In genomic region chr13:23491990-23492389, GRCm38 (mm10) we compare ENCODE assay signal across 9 mouse cellular contexts. TPM values are rescaled to one million over a fixed set of nuclear protein-coding genes. Genes with fewer than 3 reads are reported as not detected.
DNase-seq lines count a peak whose midpoint lies in the region; ATAC-seq and TF ChIP-seq lines count a peak whose summit lies in the region.
"Had no signal": no experiment of that assay in that cellular context is flagged by ENCODE, and none has a peak within 500 bp of the region (broad histone marks: within the 10 kb centered on the region; RNA-seq: fewer than 3 reads in every experiment).

No protein-coding gene starts in this region.

- H3K4me3 ChIP-seq in kidney, embryonic 16.5 days (ENCODE audit: low read length) = peak overlapping the region; percentile 44
- H3K4me3 ChIP-seq in embryonic facial prominence, embryonic 13.5 days = peak overlapping the region; percentile 30
- peak overlapping the region; percentile 20; the same call in 1 of the 2 replicates for H3K4me3 ChIP-seq in intestine, postnatal 0 days (ENCODE audit: low read depth, low read length)
- peak overlapping the region; percentile 24 for H3K4me3 ChIP-seq in neural tube, embryonic 13.5 days

- H3K36me3 ChIP-seq in kidney, embryonic 16.5 days (ENCODE audit: insufficient read depth, low read length) = no peaks in the 10 kb centered on the region
- no peaks in the 10 kb centered on the region for H3K36me3 ChIP-seq in embryonic facial prominence, embryonic 13.5 days
- no peaks in the 10 kb centered on the region for H3K36me3 ChIP-seq in intestine, postnatal 0 days (ENCODE audit: control insufficient read depth, insufficient read depth)
- no peaks in the 10 kb centered on the region for H3K36me3 ChIP-seq in neural tube, embryonic 13.5 days

- no peak for ATAC-seq in kidney, embryonic 16.5 days (ENCODE audit: low FRiP score, low TSS enrichment)
- ATAC-seq in embryonic facial prominence, embryonic 13.5 days (ENCODE audit: insufficient number of reproducible peaks, insufficient read depth, low FRiP score, low TSS enrichment, low read depth) = no peak
- no peak for ATAC-seq in intestine, postnatal 0 days
- ATAC-seq in neural tube, embryonic 13.5 days (ENCODE audit: low read depth) = no peak

- no peaks in the 10 kb centered on the region; the same call in 1 of the 2 replicates for H3K27me3 ChIP-seq in kidney, embryonic 16.5 days (ENCODE audit: insufficient read depth, low read length)
- H3K27me3 ChIP-seq in embryonic facial prominence, embryonic 13.5 days = no peaks in the 10 kb centered on the region
- H3K27me3 ChIP-seq in intestine, postnatal 0 days (replicated peaks; ENCODE audit: control insufficient read depth, insufficient read depth, low read length) = no peaks in the 10 kb centered on the region
- peaks cover 8% of the 10 kb centered on the region; the same call in 1 of the 2 replicates for H3K27me3 ChIP-seq in neural tube, embryonic 13.5 days

- DNase-seq in kidney, adult 8-10 months = no peak
- no peak for DNase-seq in thymus, adult 18-20 months
- no peak for DNase-seq in urinary bladder, postnatal 25 days (ENCODE audit: low spot score)
- no peak for DNase-seq in kidney, adult 11 months

- H3K9me3 ChIP-seq in kidney, embryonic 16.5 days (ENCODE audit: low read length) = no peaks in the 10 kb centered on the region
- no peaks in the 10 kb centered on the region for H3K9me3 ChIP-seq in embryonic facial prominence, embryonic 13.5 days
- no peaks in the 10 kb centered on the region for H3K9me3 ChIP-seq in intestine, postnatal 0 days (ENCODE audit: control insufficient read depth)
- H3K9me3 ChIP-seq in neural tube, embryonic 13.5 days = no peaks in the 10 kb centered on the region

- H3K4me2 ChIP-seq in kidney, embryonic 16.5 days (replicated peaks; ENCODE audit: low read depth, low read length) = peak overlapping the region; percentile 57
- peak overlapping the region; percentile 51 for H3K4me2 ChIP-seq in embryonic facial prominence, embryonic 13.5 days
- peak overlapping the region; percentile 55 for H3K4me2 ChIP-seq in intestine, postnatal 0 days (replicated peaks; ENCODE audit: low read depth)
- peak overlapping the region; percentile 48 for H3K4me2 ChIP-seq in neural tube, embryonic 13.5 days

- 11% methylated on average over 14 of the region's 14 CpGs for WGBS in kidney, embryonic 16.5 days
- WGBS in embryonic facial prominence, embryonic 13.5 days = 9% methylated on average over 14 of the region's 14 CpGs
- WGBS in intestine, postnatal 0 days = 23% methylated on average over 14 of the region's 14 CpGs
- 2% methylated on average over 14 of the region's 14 CpGs for WGBS in neural tube, embryonic 13.5 days

- H3K4me1 ChIP-seq in kidney, embryonic 16.5 days (ENCODE audit: insufficient read depth, low read length) = peaks cover 10% of the 10 kb centered on the region; the same call in 1 of the 2 replicates
- H3K4me1 ChIP-seq in embryonic facial prominence, embryonic 13.5 days = no peaks in the 10 kb centered on the region
- no peaks in the 10 kb centered on the region for H3K4me1 ChIP-seq in intestine, postnatal 0 days (replicated peaks; ENCODE audit: control insufficient read depth, insufficient read depth, low read length)
- H3K4me1 ChIP-seq in neural tube, embryonic 13.5 days (replicated peaks) = peaks cover 17% of the 10 kb centered on the region

- H3K9ac ChIP-seq in kidney, embryonic 16.5 days (replicated peaks; ENCODE audit: low read length) = peak overlapping the region; percentile 48; the same call in 1 of the 2 replicates
- H3K9ac ChIP-seq in embryonic facial prominence, embryonic 13.5 days = no peak overlapping the region
- H3K9ac ChIP-seq in intestine, postnatal 0 days (ENCODE audit: low read depth, low read length) = no peak overlapping the region
- peak overlapping the region; percentile 48 for H3K9ac ChIP-seq in neural tube, embryonic 13.5 days

- no peak for TF ChIP-seq CTCF in intestine, postnatal 0 days (IDR thresholded peaks at IDR 0.05; ENCODE audit: low read depth)

- H3K27ac ChIP-seq in kidney, embryonic 16.5 days (ENCODE audit: low read length) = no peak overlapping the region
- no peak overlapping the region for H3K27ac ChIP-seq in embryonic facial prominence, embryonic 13.5 days
- no peak overlapping the region for H3K27ac ChIP-seq in intestine, postnatal 0 days (ENCODE audit: low read depth, low read length)
- H3K27ac ChIP-seq in neural tube, embryonic 13.5 days (replicated peaks) = no peak overlapping the region

RNA-seq across cellular contexts. Expression of gene Btn2a2, which starts 3.3 kb away (rescaled TPM):
- polyA plus RNA-seq in kidney, embryonic 16.5 days (2015; fragmentation: Nextera tagmentation; extraction: Ambion mirVana) = 0.50 and 0.54 TPM in 2 replicates
- 1.5 and 1.7 TPM in 2 replicates for polyA plus RNA-seq in embryonic facial prominence, embryonic 13.5 days (2015; fragmentation: Nextera tagmentation; extraction: Ambion mirVana)
- not detected in 2 replicates for polyA plus RNA-seq in intestine, postnatal 0 days (2015; fragmentation: Nextera tagmentation; extraction: Ambion mirVana)
- 0.12 and 0.21 TPM in 2 replicates for polyA plus RNA-seq in neural tube, embryonic 13.5 days (2015; fragmentation: Nextera tagmentation; extraction: Ambion mirVana)
- polyA plus RNA-seq: liver, adult 2 months had no signal

RNA-seq across cellular contexts. Expression of gene Btn1a1, which starts 26.3 kb away (rescaled TPM):
- polyA plus RNA-seq in kidney, embryonic 16.5 days (2015; fragmentation: Nextera tagmentation; extraction: Ambion mirVana) = 0.08 and 0.11 TPM in 2 replicates
- polyA plus RNA-seq in embryonic facial prominence, embryonic 13.5 days (2015; fragmentation: Nextera tagmentation; extraction: Ambion mirVana) = not detected in 2 replicates
- not detected in 2 replicates for polyA plus RNA-seq in intestine, postnatal 0 days (2015; fragmentation: Nextera tagmentation; extraction: Ambion mirVana)
- polyA plus RNA-seq in neural tube, embryonic 13.5 days (2015; fragmentation: Nextera tagmentation; extraction: Ambion mirVana) = 0.07 TPM in 1 of 2 replicates, not detected in the other
- polyA plus RNA-seq: liver, adult 2 months had no signal

RNA-seq across cellular contexts. Expression of gene Hist1h4h, which starts 38.9 kb away (rescaled TPM):
- polyA plus RNA-seq in kidney, embryonic 16.5 days (2015; fragmentation: Nextera tagmentation; extraction: Ambion mirVana) = 4.5 and 5.6 TPM in 2 replicates
- 7.3 and 7.9 TPM in 2 replicates for polyA plus RNA-seq in embryonic facial prominence, embryonic 13.5 days (2015; fragmentation: Nextera tagmentation; extraction: Ambion mirVana)
- polyA plus RNA-seq in intestine, postnatal 0 days (2015; fragmentation: Nextera tagmentation; extraction: Ambion mirVana) = 6.1 and 8.1 TPM in 2 replicates
- 2.4 and 2.6 TPM in 2 replicates for polyA plus RNA-seq in neural tube, embryonic 13.5 days (2015; fragmentation: Nextera tagmentation; extraction: Ambion mirVana)

RNA-seq across cellular contexts. Expression of gene Hist1h2af, which starts 41.7 kb away (rescaled TPM):
- 4.3 TPM in 2 replicates for polyA plus RNA-seq in kidney, embryonic 16.5 days (2015; fragmentation: Nextera tagmentation; extraction: Ambion mirVana)
- 6.6 and 13.4 TPM in 2 replicates for polyA plus RNA-seq in embryonic facial prominence, embryonic 13.5 days (2015; fragmentation: Nextera tagmentation; extraction: Ambion mirVana)
- polyA plus RNA-seq in intestine, postnatal 0 days (2015; fragmentation: Nextera tagmentation; extraction: Ambion mirVana) = 2.7 and 3.0 TPM in 2 replicates
- 0.95 TPM in 1 of 2 replicates, not detected in the other for polyA plus RNA-seq in neural tube, embryonic 13.5 days (2015; fragmentation: Nextera tagmentation; extraction: Ambion mirVana)

RNA-seq across cellular contexts. Expression of gene Hist1h3g, which starts 43.2 kb away (rescaled TPM):
- 4.6 and 6.0 TPM in 2 replicates for polyA plus RNA-seq in kidney, embryonic 16.5 days (2015; fragmentation: Nextera tagmentation; extraction: Ambion mirVana)
- polyA plus RNA-seq in embryonic facial prominence, embryonic 13.5 days (2015; fragmentation: Nextera tagmentation; extraction: Ambion mirVana) = 5.3 and 6.7 TPM in 2 replicates
- 1.2 and 2.1 TPM in 2 replicates for polyA plus RNA-seq in intestine, postnatal 0 days (2015; fragmentation: Nextera tagmentation; extraction: Ambion mirVana)
- 1.1 and 1.3 TPM in 2 replicates for polyA plus RNA-seq in neural tube, embryonic 13.5 days (2015; fragmentation: Nextera tagmentation; extraction: Ambion mirVana)

Comparison
In these comparisons a context has a peak if more than half of its experiments do, and no peak if none do; other contexts are left out.
1. H3K9ac ChIP-seq: peak in kidney, embryonic 16.5 days (single experiment) and neural tube, embryonic 13.5 days (single experiment); none in embryonic facial prominence, embryonic 13.5 days (single experiment) and intestine, postnatal 0 days (single experiment).
2. Peak in every context shown above with its lines, with median percentiles within 50 percentile points of each other: H3K4me2 ChIP-seq and H3K4me3 ChIP-seq.